Mouse (Mus musculus) limb, embryonic 13.5 days (tissue): ENCODE results near the gene Pdpk1. TPM values are rescaled to one million over a fixed set of nuclear protein-coding genes. Genes with fewer than 3 reads are reported as not detected.
A peak's percentile ranks its signal among the peaks of the same experiment; 100 is the strongest.

Experiments used
- ATAC-seq: fragments of 200-750 bp; cut with Nextera tagmentation; 2 replicates; pipeline ENCODE4 v1.8.0; 2017; ENCODE audit warnings: low read depth, moderate number of reproducible peaks, moderate TSS enrichment; ENCODE audit not compliant: low FRiP score
- H3K27ac ChIP-seq: fragments of 300-500 bp; sonication (generic); 2 replicates; pipeline ENCODE4 v1.5.1; 2015; ENCODE audit warnings: inconsistent platforms, mild to moderate bottlenecking, moderate library complexity
- H3K27me3 ChIP-seq: fragments of 300-500 bp; sonication (generic); 2 replicates; pipeline ENCODE4 v1.6.1; 2015; ENCODE audit warnings: mild to moderate bottlenecking, inconsistent platforms
- H3K36me3 ChIP-seq: fragments of 300-500 bp; sonication (generic); 2 replicates; pipeline ENCODE4 v1.6.1; 2015; ENCODE audit warnings: inconsistent platforms, mild to moderate bottlenecking, moderate library complexity
- H3K4me1 ChIP-seq: fragments of 300-500 bp; sonication (generic); 2 replicates; pipeline ENCODE4 v1.6.1; 2015; ENCODE audit warnings: inconsistent platforms
- H3K4me2 ChIP-seq: fragments of 300-500 bp; sonication (generic); replicated peaks from 2 replicates; pipeline ENCODE4 v1.6.1; 2015; ENCODE audit warnings: inconsistent platforms, mild to moderate bottlenecking, moderate library complexity
- H3K4me3 ChIP-seq: fragments of 300-500 bp; sonication (generic); 2 replicates; pipeline ENCODE4 v1.5.1; 2015; ENCODE audit warnings: moderate library complexity, mild to moderate bottlenecking, inconsistent platforms
- H3K9ac ChIP-seq: fragments of 300-500 bp; sonication (generic); 2 replicates; pipeline ENCODE4 v1.6.1; 2015; ENCODE audit warnings: mild to moderate bottlenecking, inconsistent platforms
- H3K9me3 ChIP-seq: fragments of 300-500 bp; sonication (generic); 2 replicates; pipeline ENCODE4 v1.6.1; 2016; ENCODE audit warnings: inconsistent platforms
- WGBS: fragments of 180-500 bp; shearing (Covaris S2); methylation state at CpG from one replicate; pipeline ENCODE4 v1.1.7; 2015; 5-methylcytosine and 5-hydroxymethylcytosine counted together
- polyA plus RNA-seq: library from polyadenylated mRNA; unstranded; fragments of >200 nt; fragmentation: Nextera tagmentation; extraction: Ambion mirVana; gene quantifications from 2 replicates; pipeline ENCODE4 v1.2.1, GENCODE M21; 2015

Gene Pdpk1
- polyA plus RNA-seq, 1 experiment from 2014 or later = 37.9 TPM

GRCm38 (mm10) chr17:24161466-24161865, 10.7 kb upstream of the Pdpk1 start:
- 75% methylated on average over 5 of the region's 5 CpGs for WGBS
- peaks cover 27% of the 10 kb centered on the region for H3K36me3 ChIP-seq
- no peak overlapping the region for H3K4me3 ChIP-seq
- no peak overlapping the region for H3K4me2 ChIP-seq
- no peak overlapping the region for H3K9ac ChIP-seq
- peaks cover 18% of the 10 kb centered on the region for H3K4me1 ChIP-seq
- H3K27me3 ChIP-seq = no peaks in the 10 kb centered on the region
- no peaks in the 10 kb centered on the region for H3K9me3 ChIP-seq
- H3K27ac ChIP-seq = no peak overlapping the region
- ATAC-seq = no peak

GRCm38 (mm10) chr17:24157526-24157925, 6.8 kb upstream of the Pdpk1 start:
- Histone ChIP-seq H3K27ac (no peak overlapping the region), H3K4me1 (peaks cover 2% of the 10 kb centered on the region), H3K4me3 (no peak overlapping the region), H3K9me3 (no peaks in the 10 kb centered on the region), H3K27me3 (no peaks in the 10 kb centered on the region), H3K36me3 (peaks cover 21% of the 10 kb centered on the region), H3K9ac (no peak overlapping the region), H3K4me2 (no peak overlapping the region)
- ATAC-seq = no peak
- WGBS = 90% methylated on average over 4 of the region's 4 CpGs

DNA sequence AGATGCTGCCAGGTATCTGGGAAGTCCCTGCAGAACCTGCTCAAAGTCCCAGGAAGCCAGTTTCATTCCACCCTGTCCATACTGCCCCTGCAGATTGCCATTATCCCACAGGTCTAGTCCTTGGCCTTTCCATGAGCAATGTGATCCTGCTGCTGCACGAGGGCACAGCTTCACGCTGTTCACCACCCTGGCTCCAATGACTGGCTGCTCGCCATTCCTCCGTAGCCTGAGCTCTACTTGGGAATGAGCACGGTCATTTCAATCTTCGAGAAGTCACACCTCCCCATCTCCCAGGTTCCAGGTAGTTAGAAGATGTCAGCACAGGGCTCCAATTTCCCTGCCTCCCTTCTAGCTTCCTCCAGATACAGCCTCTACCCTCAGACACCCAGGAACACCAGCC, 6.4 kb upstream of the Pdpk1 start:
- Histone ChIP-seq H3K9me3 (no peaks in the 10 kb centered on the region), H3K4me3 (no peak overlapping the region), H3K36me3 (peaks cover 21% of the 10 kb centered on the region), H3K4me1 (peaks cover 4% of the 10 kb centered on the region), H3K9ac (no peak overlapping the region), H3K27me3 (no peaks in the 10 kb centered on the region), H3K4me2 (no peak overlapping the region), H3K27ac (no peak overlapping the region)
- ATAC-seq = no peak
- WGBS = 92% methylated on average over 6 of the region's 6 CpGs

DNA sequence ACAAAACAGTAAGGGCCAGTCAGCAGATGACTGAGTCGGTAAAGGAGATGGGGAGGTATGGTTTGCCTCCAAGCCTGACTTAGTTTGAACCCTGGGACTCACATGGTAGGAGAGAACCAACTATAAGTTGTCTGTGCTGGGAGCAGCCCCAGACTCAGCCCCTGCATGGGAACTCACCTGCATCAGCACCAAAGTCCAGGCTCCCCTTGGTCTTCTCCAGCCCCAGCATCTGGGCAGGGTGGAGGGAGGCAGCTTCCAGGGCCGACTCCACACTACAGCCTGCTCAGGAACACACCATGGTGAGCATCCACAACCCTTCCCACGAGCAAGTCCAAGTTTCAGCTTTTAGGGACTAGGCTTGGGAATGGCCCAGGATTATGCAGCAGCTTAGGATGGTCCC, 5.7 kb upstream of the Pdpk1 start:
- WGBS = 86% methylated on average over 3 of the region's 3 CpGs
- Histone ChIP-seq H3K27ac (no peak overlapping the region), H3K4me1 (peaks cover 10% of the 10 kb centered on the region), H3K4me3 (no peak overlapping the region), H3K27me3 (no peaks in the 10 kb centered on the region), H3K4me2 (no peak overlapping the region), H3K36me3 (peaks cover 21% of the 10 kb centered on the region), H3K9me3 (no peaks in the 10 kb centered on the region), H3K9ac (0 out of 2 replicates have a peak overlapping the region, but pooled peaks have one; percentile 13)
- no peak for ATAC-seq

DNA sequence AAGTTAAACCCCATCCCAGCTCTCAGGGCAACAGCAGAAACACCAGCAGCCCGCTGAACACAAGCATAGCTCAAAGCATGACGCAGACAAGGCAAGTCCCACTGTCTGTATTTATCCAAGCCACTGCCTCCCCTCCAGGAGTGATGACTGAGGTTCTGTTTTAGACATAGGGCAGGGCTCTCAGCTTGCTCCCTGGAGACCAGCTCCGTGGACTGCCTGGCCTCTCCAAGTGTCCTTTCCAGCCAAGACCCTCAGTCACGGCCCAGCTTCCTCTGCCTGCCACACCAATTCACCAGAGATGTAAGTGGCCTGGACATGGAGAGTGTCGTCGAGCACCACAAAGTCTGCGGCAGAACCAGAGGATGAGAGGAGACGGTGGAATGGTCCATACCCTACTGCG, 5.0 kb upstream of the Pdpk1 start:
- Histone ChIP-seq H3K9ac (no peak overlapping the region), H3K27me3 (no peaks in the 10 kb centered on the region), H3K4me2 (no peak overlapping the region), H3K36me3 (peaks cover 21% of the 10 kb centered on the region), H3K9me3 (no peaks in the 10 kb centered on the region), H3K4me1 (peaks cover 12% of the 10 kb centered on the region), H3K4me3 (no peak overlapping the region), H3K27ac (no peak overlapping the region)
- no peak for ATAC-seq
- WGBS = 92% methylated on average over 9 of the region's 9 CpGs

- Histone ChIP-seq H3K4me3 (no peak overlapping the region), H3K4me2 (no peak overlapping the region), H3K9ac (no peak overlapping the region), H3K9me3 (no peaks in the 10 kb centered on the region), H3K27ac (no peak overlapping the region), H3K4me1 (peaks cover 12% of the 10 kb centered on the region), H3K36me3 (peaks cover 19% of the 10 kb centered on the region), H3K27me3 (no peaks in the 10 kb centered on the region)
- ATAC-seq = no peak
- WGBS = 72% methylated on average over 3 of the region's 3 CpGs
Measured at GRCm38 (mm10) chr17:24154463-24154862, 3.7 kb upstream of the Pdpk1 start.

GRCm38 (mm10) chr17:24151890-24152563, 1.3 kb upstream of the Pdpk1 start:
- H3K4me2 ChIP-seq = peak overlapping the region; percentile 71
- no peaks in the 10 kb centered on the region for H3K27me3 ChIP-seq
- H3K9me3 ChIP-seq = no peaks in the 10 kb centered on the region
- H3K36me3 ChIP-seq = peaks cover 11% of the 10 kb centered on the region
- peak overlapping the region; percentile 62 for H3K9ac ChIP-seq
- no peak overlapping the region for H3K27ac ChIP-seq
- H3K4me1 ChIP-seq = peaks cover 12% of the 10 kb centered on the region
- 2% methylated on average over 26 of the region's 26 CpGs for WGBS
- H3K4me3 ChIP-seq = peak overlapping the region; percentile 47
- peak; percentile 88 for ATAC-seq

- peak overlapping the region; percentile 71 for H3K4me2 ChIP-seq
- 8% methylated on average over 7 of the region's 7 CpGs for WGBS
- peaks cover 7% of the 10 kb centered on the region for H3K36me3 ChIP-seq
- ATAC-seq = no peak
- H3K4me3 ChIP-seq = peak overlapping the region; percentile 47
- 0 out of 2 replicates have a peak overlapping the region, but pooled peaks have one; percentile 62 for H3K9ac ChIP-seq
- H3K4me1 ChIP-seq = peaks cover 12% of the 10 kb centered on the region
- no peaks in the 10 kb centered on the region for H3K9me3 ChIP-seq
- no peak overlapping the region for H3K27ac ChIP-seq
- no peaks in the 10 kb centered on the region for H3K27me3 ChIP-seq
Measured at GRCm38 (mm10) chr17:24151382-24151781, 658 bp upstream of the Pdpk1 start.

DNA sequence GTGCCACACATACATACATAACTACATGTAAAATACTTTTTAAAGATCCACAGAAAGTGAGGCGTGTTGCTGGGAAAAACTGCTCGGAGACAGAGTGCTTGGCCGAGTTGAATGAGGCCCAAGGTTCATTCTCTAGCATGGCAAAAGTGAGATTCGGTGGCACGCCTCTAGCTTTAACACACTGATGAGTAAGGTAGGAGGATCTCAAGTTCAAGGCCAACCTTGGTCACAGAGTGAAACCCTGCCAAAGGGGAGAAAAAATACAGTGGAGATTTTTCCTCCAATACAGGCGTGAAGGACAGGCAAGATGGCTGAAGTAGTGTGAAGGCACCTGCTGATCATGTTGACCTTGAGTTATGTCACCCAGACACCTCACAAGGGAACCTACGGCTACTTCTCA, 1.3 kb downstream of the Pdpk1 start:
- H3K9ac ChIP-seq = no peak overlapping the region
- H3K4me1 ChIP-seq = peaks cover 12% of the 10 kb centered on the region
- H3K9me3 ChIP-seq = no peaks in the 10 kb centered on the region
- no peak overlapping the region for H3K4me3 ChIP-seq
- H3K27me3 ChIP-seq = no peaks in the 10 kb centered on the region
- H3K4me2 ChIP-seq = no peak overlapping the region
- H3K36me3 ChIP-seq = no peaks in the 10 kb centered on the region
- ATAC-seq = no peak
- H3K27ac ChIP-seq = no peak overlapping the region
- 91% methylated on average over 7 of the region's 7 CpGs for WGBS

DNA sequence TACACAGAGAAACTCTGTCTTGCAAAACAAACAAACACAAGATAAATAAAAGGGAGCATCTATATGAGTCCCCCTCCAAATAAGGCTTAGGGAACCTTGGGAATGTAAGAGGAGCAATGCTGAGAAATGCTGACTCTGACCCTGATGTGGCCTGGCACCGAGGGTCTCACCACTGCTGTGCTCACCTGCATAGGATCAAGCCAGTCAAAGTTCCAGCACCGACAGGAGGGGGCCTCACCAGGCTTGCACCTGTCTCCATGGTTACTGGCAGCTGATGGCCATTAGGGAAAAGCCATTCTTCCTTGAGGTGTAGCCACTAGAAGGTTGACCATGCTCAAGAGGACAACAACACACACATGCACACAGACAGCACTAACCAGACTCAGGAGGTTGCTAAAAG, 7.8 kb downstream of the Pdpk1 start:
- H3K9ac ChIP-seq = no peak overlapping the region
- 39% methylated on average over 2 of the region's 2 CpGs for WGBS
- no peak overlapping the region for H3K4me2 ChIP-seq
- no peak overlapping the region for H3K4me3 ChIP-seq
- no peak overlapping the region for H3K27ac ChIP-seq
- H3K9me3 ChIP-seq = no peaks in the 10 kb centered on the region
- ATAC-seq = no peak
- peaks cover 16% of the 10 kb centered on the region for H3K4me1 ChIP-seq
- H3K36me3 ChIP-seq = peaks cover 5% of the 10 kb centered on the region; the same call in 1 of the 2 replicates
- H3K27me3 ChIP-seq = no peaks in the 10 kb centered on the region

GRCm38 (mm10) chr17:24141425-24141920, 9.3 kb downstream of the Pdpk1 start:
- H3K4me3 ChIP-seq = peak overlapping the region; percentile 99
- H3K36me3 ChIP-seq = peaks cover 5% of the 10 kb centered on the region; the same call in 1 of the 2 replicates
- ATAC-seq = peak; percentile 98
- no peaks in the 10 kb centered on the region for H3K9me3 ChIP-seq
- H3K4me2 ChIP-seq = peak overlapping the region; percentile 87
- H3K9ac ChIP-seq = peak overlapping the region; percentile 93
- H3K27ac ChIP-seq = peak overlapping the region; percentile 88
- no peaks in the 10 kb centered on the region for H3K27me3 ChIP-seq
- WGBS = under 1% methylated on average over 53 of the region's 57 CpGs
- H3K4me1 ChIP-seq = peaks cover 23% of the 10 kb centered on the region

- Histone ChIP-seq H3K9me3 (no peaks in the 10 kb centered on the region), H3K4me1 (peaks cover 23% of the 10 kb centered on the region), H3K36me3 (peaks cover 5% of the 10 kb centered on the region; the same call in 1 of the 2 replicates), H3K27me3 (no peaks in the 10 kb centered on the region), H3K4me3 (peak overlapping the region; percentile 99), H3K27ac (peak overlapping the region; percentile 88), H3K4me2 (peak overlapping the region; percentile 87), H3K9ac (peak overlapping the region; percentile 93)
- under 1% methylated on average over 43 of the region's 43 CpGs for WGBS
- ATAC-seq = peak; percentile 59
Measured at GRCm38 (mm10) chr17:24140845-24141424, 9.8 kb downstream of the Pdpk1 start.
